Mouse (Mus musculus) ovary, postnatal 36 days (tissue): Measurements from ENCODE around the gene Ckap5.
"Not testable (repeated sequence)": the region's sequence is repeated elsewhere in the genome, so short reads cannot be mapped to it uniquely, and the experiment has no call there.

Experiments used
- DNase-seq: peaks from one replicate; pipeline ENCODE4 v3.0.0; 2022; ENCODE audit warnings: low spot score, mixed read lengths

Ckap5 gene

DNA sequence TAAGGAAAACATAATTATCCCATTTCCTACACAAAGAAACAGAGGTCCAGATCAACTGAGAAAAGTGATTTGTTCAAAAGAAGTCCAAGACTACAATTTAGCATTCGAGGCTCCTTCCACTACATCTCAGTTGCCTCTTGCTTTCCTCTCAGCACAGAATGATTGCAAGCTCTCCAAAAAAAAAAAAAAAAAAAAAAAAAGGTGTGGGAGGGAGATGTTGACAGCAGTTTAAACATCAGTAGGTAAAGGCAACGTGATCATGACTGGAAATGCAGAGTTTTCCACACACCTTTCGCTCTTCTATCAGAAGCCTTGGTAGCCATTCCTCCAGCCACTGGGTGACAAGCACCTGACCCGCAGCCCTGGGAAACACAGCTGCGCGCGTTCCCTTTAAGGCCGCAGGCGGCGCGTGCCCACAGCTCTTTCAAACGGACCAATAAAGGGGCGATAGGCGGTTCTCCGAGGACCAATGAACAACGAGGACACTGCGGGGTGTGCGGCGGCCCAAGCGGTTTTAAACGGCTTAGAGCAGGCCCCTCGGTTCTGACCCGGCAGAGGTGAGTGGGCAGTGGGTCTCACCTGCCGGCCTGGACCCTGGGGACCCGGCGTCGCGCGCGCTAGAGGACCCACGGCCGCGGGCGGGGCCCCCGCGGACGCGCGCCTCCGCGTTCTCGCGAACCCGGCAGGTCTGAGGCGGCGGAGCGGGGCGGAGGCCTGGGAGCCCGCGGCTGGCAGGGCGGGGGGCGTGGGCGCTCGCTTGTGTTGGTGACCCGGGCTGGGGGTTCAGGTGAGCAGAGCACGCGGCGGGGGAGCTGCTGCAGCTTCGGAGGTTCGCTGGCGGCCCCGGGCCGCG is at the start of gene Ckap5:
Gene Ckap5, plus strand, starts transcription at position 469 of the 853 bp plus-strand sequence.
- peak; percentile 89 for DNase-seq

DNA sequence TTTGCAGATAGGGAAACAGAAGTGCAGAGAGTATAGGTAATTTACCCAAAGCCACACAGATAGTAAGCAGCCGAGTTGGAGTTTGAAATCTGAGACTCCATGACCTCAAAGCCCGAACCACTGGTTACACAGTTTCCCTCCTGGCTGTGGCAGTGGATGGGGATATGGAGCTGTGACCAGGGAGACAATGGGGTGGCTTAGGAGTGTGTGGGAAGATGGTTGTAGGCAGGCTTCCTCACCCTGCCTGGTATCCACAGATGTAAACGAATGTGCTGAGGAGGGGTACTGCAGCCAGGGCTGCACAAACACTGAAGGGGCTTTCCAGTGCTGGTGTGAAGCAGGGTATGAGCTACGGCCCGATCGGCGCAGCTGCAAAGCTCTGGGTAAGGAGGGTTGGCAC is 49.7 kb upstream of the Ckap5 start:
- DNase-seq = no peak

DNA sequence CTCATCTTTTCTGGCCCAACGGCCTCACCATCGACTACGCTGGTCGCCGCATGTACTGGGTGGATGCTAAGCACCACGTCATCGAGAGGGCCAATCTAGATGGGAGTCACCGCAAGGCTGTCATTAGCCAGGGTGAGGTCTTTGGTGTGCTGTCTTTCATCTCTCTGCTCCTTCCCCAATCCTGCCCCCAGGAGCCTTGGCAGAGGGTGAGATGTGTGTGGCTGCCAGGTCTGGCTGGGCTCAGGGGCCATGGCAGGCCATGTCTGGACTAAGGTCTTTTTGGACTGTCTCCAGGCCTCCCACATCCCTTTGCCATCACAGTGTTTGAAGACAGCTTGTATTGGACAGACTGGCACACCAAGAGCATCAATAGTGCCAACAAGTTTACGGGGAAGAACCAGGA is 46.2 kb upstream of the Ckap5 start:
- no peak for DNase-seq

DNA sequence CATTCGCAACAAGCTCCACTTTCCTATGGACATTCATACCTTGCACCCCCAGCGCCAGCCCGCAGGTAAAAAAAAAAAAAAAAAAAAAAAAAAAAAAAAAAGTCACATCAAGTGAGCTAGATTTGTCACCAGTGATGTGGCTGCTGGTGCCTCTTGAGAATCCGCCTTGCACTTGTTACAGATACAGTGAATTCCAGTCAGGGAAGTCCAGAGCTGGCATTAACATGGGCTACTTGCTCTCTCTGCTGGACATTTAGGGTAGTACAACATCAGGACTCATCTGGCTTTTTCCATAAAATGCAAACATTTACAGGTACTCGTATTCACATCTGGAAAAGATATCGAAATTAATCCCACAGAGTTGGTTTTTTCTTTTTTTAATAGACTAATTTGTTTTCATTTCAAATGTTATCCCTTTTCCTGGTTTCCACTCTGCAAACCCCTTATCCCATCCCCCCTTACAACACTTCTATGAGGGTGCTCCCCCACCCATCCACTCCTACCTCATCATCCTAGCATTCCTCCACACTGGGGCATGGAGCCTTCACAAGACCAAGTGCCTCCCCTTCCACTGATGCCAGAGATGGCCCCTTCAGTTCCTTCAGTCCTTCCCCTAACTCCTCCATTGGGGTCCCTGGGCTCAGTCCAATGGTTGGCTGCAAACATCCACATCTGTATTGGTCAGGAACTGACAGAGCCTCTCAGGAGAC is 45.6 kb upstream of the Ckap5 start:
- no peak for DNase-seq

DNA sequence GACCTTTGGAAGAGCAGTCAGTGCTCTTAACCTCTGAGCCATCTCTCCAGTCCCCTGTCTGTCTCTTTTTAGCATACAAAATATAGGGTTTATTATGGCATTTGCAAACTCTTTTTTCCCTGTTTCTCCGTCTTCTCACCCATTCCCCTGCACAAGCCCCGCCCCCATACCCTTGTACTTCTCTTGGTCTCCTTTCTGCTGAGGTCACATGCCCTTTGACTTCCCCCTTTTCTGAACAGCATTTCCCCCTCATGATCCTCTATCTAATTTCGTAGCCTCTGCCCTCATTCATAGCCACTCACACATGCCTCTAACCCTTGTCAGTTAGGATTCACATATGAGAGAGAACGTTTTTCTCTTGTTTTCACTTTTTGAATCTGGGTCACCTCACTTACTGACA is 41.9 kb upstream of the Ckap5 start:
- no peak for DNase-seq

DNA sequence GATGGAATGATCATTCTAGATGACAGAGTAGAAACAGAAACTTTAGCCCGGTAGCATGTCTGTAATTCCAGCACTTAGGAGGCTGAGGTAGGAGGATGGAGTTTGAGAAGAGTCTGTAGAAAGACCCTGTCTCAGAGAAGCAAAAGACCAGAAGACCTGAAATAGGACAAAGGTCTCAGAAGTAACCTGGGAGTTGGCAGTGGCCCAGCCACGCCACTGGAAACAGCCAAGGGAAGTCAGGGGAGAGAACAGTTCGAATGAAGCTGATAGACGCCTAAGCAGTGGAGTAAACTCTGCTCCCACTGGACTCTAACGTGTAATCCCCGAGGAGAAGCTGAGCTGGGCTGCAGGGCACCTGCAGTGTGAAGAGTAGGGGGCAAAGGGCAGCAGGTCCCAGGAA is 41.3 kb upstream of the Ckap5 start:
- no peak for DNase-seq

DNA sequence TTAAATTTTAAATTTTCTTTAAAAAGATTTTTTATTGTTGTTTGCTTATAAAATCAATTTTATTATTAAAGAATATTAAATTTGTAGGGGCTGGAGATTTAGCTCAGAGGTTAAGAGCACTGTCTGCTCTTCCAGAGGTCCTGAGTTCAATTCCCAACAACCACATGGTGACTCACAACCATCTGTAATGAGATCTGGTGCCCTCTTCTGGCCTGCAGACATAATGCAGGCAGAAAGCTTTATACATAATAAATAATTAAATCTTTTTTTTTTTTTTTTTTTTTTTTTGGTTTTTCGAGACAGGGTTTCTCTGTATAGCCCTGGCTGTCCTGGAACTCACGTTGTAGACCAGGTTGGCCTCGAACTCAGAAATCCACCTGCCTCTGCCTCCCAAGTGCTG is 39.3 kb upstream of the Ckap5 start:
- DNase-seq = not testable (repeated sequence)

DNA sequence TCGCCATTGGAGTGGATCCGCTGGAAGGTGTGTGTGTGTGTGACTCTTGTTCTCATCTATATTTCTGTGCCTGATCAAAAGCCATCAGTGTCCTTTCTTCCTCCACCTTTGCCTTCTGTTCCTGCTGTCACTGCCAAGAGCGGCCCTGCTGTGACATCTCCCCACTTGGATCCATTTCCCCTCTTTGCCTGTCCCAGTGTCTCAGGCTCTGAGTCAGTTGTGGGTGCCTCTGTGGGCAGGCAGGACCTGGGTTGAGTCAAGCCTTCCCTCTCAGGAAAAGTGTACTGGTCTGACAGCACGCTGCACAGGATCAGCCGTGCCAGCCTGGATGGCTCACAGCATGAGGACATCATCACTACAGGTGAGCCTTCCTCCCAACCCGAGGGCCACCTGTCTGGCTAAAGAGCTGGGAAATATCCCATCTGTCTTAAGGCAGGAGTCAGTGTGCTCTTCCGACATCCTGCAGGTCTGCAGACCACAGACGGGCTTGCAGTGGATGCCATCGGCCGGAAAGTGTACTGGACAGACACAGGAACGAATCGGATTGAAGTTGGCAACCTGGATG is 34.4 kb upstream of the Ckap5 start:
- no peak for DNase-seq

DNA sequence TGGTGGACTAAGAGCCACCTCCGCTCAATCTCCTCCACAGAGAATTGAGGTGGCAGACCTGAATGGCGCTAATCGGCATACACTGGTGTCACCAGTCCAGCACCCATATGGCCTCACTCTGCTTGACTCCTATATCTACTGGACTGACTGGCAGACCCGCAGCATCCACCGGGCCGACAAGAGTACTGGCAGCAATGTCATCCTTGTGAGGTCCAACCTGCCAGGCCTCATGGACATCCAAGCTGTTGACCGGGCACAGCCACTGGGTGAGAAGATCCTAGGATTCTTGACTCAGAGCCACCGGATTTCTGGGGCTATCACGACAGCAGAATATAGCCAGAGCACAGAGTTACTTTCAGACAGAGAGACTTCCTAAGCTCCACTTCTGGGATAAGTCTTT is 32.6 kb upstream of the Ckap5 start:
- no peak for DNase-seq

DNA sequence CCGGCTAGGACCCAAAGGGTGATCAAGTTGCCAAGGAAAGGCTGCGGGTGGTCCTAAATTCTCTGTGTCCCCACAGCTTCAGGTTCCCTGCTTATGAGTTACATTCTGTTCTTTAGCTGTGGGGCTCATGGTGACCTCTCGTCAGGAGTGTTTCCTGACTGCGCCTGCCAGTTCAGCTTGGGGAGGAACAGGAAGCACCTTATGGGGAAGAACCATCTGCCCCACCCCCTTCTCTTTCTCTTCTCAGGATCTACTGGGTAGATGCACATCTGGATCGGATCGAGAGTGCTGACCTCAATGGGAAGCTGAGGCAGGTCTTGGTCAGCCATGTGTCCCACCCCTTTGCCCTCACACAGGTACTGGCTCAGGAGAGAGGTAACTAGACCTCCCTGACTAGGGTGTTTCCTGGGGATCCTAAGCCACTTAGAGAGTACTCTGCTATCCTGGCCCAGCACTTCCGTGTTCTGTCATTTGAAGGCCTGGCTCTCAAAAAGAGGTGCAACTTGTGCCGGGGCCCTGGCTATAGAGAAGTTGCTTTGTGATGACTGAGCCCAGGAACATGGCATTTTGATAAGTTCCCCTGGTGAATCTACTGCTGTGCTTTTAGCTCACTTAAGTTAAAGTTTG is 28.4 kb upstream of the Ckap5 start:
- no peak for DNase-seq

DNA sequence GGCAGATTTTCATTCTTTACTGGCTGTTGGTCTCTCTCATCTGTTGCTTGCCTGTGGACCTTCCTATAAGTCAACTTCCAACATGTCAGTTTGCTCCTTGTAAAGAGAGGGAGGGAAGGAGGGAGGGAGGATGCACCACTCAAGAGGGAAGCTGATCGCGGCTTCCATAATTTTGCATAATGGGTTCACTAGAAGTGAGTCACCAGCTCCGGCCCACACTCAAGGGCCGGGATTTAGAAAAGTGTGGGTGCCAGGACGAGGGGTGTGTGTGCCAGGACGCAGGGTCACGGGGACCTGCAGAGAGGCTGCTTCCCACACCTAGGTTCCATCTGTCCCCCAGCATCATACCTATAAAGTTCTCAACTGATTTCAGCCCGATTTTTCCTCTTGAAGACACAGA is 18.5 kb upstream of the Ckap5 start:
- DNase-seq = no peak

DNA sequence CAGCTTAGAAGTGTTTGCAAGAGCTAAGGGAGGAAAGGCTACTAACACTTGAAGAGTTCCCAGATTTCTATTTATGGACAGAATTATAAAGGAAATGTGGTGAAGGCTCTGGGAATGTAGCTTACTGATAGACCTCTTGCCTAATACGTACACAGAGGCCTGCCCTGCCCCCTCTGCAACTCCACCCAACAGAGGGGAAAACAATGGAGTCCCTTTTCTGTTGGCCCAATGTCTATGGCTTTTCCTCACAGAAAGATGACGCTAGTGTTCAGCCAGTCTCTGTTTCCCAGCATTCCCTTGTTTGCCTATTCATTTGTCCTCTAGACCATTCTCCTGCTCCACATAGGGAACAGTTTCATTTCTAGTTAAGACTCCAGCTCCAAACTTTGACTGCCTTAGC is 9.4 kb upstream of the Ckap5 start:
- DNase-seq = no peak

DNA sequence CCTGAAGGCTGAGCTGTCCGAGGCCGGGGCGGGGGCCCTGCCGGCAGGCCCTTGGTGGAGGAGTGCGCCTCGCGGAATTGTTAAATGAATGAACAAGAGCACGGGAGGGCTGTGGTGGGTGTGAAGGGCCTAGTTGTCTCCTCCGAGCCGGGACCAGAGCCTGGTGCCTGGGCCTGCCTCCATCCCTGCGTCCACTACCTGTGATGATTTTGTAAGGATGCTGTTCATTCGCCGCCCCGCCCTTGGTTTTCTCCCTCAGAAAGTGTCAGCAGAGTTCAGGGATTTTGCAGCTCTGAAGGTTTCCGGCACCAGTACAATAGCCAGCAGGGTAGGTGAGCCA is 555 bp downstream of the Ckap5 start:
- no peak for DNase-seq

DNA sequence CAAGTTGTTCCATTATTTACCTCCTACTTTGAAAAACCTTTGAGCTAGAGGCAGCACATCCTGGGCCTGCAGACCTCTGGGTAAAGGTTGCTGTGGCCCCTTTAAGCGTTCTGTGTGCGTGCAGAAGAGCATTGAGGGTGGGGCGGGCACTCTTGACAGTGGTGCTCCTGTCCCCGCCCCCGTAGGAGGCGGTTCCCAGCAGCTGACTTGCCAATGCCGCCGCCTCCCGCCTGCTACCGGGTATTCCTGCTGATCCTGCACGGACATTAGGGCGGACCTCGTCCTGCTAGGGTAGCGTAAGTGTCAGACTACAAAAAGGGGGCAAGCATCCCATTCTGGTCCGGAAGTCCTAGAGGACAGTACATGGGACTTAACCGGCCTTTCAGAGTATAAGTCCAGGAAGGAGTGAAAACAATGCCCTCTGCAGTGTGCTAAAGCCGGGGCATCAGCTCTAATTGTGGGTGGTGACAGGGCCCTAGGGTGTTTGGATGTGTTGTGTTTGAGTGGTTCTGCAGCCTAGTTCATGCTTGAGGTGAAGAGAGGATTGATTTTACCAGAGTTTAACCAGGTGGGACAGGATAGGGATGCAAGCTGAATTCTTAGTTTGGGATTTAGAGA is 11.1 kb downstream of the Ckap5 start:
- peak; percentile 86 for DNase-seq

DNA sequence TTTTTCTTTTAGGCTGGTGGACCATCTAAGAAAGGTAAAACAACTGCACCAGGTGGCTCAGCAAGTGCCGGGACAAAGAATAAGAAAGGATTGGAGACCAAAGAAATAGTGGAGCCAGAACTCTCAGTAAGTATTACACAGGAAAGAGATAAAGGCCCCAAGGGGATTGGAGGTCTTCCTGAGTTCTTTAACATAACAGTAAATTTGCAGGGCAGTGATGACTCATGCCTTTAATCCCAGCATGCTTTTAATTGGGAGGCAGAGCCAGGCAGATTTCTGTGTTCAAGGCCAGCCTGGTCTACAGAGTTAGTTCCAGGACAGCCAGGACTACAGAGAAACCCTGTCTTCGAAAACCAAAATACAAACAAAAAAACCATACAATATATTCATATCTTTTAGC is 41.6 kb downstream of the Ckap5 start:
- DNase-seq = no peak

DNA sequence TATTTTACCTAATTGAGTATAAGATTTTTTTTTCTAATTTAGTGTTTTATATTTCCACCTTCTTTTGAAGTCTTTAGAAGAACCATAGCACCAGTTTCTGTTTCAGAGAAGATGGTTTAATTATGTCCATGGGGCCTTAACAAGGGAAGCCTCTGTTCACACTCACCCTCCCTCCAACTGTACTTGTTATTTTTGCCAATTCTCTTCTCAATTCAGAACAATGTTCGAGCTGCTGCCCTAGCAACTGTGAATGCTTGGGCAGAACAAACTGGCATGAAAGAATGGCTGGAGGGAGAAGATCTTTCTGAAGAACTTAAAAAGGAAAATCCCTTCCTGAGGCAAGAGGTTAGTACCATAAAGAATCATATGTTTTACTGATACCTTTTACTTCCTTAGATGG is 54.3 kb downstream of the Ckap5 start:
- DNase-seq = no peak

DNA sequence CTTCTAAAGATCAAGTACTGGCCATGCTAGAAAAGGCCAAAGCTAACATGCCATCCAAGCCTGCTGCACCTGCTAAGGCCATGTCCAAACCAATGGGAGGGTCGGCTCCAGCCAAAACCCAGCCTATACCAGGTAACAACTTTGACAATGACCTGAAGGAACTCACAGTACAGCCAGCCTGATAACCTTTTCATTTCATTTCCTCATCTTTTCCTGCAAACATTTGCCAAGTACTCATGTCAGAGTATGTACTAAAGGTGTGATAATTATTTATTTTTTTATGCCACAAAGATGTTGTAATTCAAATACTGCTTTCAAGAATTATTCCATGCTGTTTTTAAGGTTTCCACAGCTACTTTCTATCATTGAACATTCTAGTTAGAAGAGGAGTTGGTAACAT is 59.7 kb downstream of the Ckap5 start:
- no peak for DNase-seq

DNA sequence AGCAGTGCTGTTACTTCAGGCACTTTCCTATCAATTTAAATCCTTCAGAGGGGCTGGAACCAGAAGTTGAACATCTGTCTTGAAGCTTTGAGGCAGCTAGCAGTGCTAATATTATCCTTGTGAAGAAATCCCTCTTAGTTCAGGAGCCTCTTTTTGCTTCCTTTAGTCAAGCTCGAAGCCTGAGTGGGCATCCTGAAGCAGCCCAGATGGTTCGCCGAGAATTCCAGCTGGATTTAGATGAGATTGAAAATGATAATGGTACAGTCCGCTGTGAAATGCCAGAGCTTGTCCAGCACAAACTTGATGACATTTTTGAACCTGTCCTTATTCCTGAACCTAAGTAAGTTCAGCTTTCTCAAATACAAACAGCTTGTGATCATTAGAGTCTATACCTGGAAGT is 73.9 kb downstream of the Ckap5 start:
- DNase-seq = no peak

DNA sequence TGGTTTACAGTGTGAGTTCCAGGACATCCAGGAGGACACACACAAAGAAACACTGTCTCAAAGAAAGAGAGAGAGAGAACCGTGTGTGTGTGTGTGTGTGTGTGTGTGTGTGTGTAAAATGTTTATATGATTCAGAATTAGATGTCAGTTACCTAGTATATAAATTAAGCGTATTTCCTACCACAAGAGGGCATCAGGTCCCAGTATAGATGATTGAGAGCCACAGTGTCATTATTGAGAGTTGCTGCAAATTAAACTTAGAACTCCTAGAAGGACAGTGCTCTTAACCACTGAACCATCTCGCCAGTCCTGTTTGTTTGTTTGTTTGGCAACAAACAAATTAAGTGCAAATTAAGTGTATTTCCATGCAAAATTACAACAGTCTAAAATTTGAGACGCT is 75.8 kb downstream of the Ckap5 start:
- no peak for DNase-seq

DNA sequence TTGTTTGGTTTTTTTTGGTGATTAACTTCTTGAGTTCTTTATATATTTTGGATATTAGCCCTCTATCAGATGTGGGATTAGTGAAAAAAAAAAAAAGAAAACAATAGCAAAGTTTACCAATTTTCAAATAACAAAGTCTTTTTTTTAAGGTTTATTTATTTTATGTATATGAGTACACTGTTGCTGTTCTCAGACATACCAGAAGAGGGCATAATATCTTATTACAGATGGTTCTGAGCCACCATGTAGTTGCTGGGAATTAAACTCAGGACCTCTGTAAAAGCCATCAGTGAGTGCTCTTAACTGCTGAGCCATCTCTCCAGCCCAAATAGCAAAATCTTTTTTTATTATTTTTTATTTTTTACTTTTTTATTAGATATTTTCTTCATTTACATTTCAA is 82.8 kb downstream of the Ckap5 start:
- not testable (repeated sequence) for DNase-seq

DNA sequence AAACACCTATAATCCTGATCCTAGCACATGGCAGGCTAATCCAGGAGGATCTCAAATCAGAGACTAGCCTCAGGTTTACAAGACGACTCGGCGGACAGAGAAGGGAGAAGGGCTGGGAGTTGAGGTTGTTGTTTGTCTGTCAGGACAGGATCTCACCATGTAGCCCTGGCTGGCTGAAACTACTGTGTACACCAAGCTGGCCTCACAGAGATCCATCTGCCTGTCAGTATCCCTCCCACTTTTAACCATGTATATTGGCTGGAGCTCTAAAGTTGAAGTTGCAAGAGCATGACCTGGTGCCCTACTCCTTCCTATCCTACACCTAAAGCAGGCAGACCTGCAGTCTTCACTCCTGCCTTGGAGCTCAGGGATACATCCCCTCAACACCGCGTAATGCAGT is 95.8 kb downstream of the Ckap5 start:
- DNase-seq = no peak

DNA sequence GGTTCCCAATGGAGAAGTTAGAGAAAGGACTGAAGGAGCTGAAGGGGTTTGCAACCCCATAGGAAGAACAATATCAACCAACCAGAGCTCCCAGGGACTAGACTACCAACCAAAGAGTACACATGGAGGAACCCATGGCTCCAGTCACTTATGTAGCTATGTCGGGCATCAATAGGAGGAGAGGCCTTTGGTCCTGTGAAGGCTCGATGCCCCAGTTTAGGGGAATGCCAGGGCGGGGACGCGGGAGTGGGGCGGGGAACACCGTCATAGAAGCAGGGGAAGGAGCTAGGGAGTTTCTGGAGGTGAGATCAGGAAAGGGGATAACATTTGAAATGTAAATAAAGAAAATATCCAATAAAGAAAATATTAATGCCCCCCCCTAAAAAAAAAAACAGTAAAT is 96.8 kb downstream of the Ckap5 start:
- not testable (repeated sequence) for DNase-seq

DNA sequence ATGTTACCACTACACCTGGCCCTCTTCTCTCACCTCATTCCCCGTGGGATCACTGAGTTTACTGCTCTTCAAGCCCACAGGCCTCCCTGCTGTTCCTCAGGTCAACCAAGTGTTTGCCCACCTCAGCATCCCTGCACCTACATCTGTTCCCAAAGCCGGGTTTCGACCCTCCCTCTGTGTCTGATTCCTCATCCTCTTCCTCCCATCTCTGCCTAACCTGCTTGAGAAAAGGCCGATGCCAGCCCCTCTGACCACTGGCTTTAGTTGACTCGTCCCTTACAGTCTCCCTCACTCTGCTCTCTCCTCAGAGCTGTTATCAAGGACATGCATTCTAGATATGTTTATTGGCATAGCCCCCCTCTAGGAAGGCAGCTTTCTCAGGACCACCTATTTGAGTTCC is 100.9 kb downstream of the Ckap5 start:
- DNase-seq = no peak
